Mouse (Mus musculus): ENCODE measurements around the gene Cd84. TPM values are rescaled to one million over a fixed set of nuclear protein-coding genes. Genes with fewer than 3 reads are reported as not detected.

The Cd84 gene
- 88.8 to 112 TPM (median 107 TPM) in 4 replicates for total RNA-seq (2023)

DNA sequence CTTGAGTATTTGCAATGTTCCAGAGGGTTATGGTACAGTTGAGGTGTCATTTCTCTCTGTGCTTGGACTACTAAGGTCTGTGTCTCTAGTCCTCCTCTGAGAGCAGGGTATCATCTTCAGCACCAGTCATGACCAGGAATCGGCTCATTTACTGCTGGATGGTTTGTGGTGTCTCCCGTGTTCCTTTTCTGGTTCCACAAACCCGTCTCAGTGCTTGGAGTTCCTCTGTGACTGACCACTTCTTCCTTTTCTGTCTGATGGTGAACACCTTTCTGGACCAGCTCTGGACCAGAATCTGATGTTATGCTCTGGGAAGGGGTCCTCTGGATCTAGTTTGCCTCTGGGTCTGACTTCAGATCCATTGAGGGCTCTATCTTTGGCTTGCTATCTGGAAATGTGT lies at the start of gene Cd84:
Gene Cd84 (plus strand): TSS at position 210 of the 400 bp plus-strand sequence.

GRCm38 (mm10) chr1:171895364-171895763 lies 55.9 kb downstream of the Cd84 start, which contains the start of gene Gm10521:
Gene Gm10521, plus strand, starts transcription at chr1:171895664.

GRCm38 (mm10) chr1:171917305-171918039 lies 78.0 kb downstream of the Cd84 start, which contains the start of gene Slamf6:
Gene Slamf6, plus strand, starts transcription at chr1:171917515.

Other genes with a start within 250 kb of the Cd84 start
- 113 to 120 TPM (median 117 TPM) in 4 replicates for gene Ly9, start 232.3 kb upstream of the Cd84 start, total RNA-seq (2023)
- gene Slamf7, start 186.7 kb upstream of the Cd84 start, total RNA-seq (2023) = 64.7 to 74.7 TPM (median 70.7 TPM) in 4 replicates
- 102 to 121 TPM (median 111 TPM) in 4 replicates for gene Cd48, start 157.7 kb upstream of the Cd84 start, total RNA-seq (2023)
- 25.3 to 33.4 TPM (median 28.6 TPM) in 4 replicates for gene Slamf1, start 72.6 kb upstream of the Cd84 start, total RNA-seq (2023)
- gene Gm10521, start 56.0 kb downstream of the Cd84 start, total RNA-seq (2023) = 13.1 to 15.2 TPM (median 14.8 TPM) in 4 replicates
- gene Slamf6, start 77.8 kb downstream of the Cd84 start, total RNA-seq (2023) = 145 to 171 TPM (median 165 TPM) in 4 replicates
- 5.2 to 9.8 TPM (median 6.4 TPM) in 4 replicates for gene Vangl2, start 188.7 kb downstream of the Cd84 start, total RNA-seq (2023)
- not detected in 4 replicates for gene Nhlh1, start 217.9 kb downstream of the Cd84 start, total RNA-seq (2023)
- 152 to 166 TPM (median 154 TPM) in 4 replicates for gene Copa, start 242.8 kb downstream of the Cd84 start, total RNA-seq (2023)
- 91.0 to 99.8 TPM (median 98.2 TPM) in 4 replicates for gene Ncstn, start 243.1 kb downstream of the Cd84 start, total RNA-seq (2023)

Data from B cell, adult 62 days (primary cell).